Mouse (Mus musculus) left cerebral cortex, postnatal 4 days (tissue): ENCODE results near the gene Pttg1ip. TPM values are rescaled to one million over a fixed set of nuclear protein-coding genes. Genes with fewer than 3 reads are reported as not detected.

ENCODE experiments used
- DNase-seq: peaks from one replicate; pipeline ENCODE4 v3.0.0-alpha.2; 2022
- intact Hi-C: fragments of 180-260 bp; cut with DNase I; formaldehyde crosslinking; loops from one replicate; pipeline ENCODE4 v1.15.1; 2025
- total RNA-seq, 2 experiments: library from RNA; stranded (reverse); gene quantifications; 2 replicates each; pipeline ENCODE4 v1.2.3; 2021

The Pttg1ip gene
- total RNA-seq, 2 experiments from 2014 or later, result 54.7 to 62.7 TPM

DNA sequence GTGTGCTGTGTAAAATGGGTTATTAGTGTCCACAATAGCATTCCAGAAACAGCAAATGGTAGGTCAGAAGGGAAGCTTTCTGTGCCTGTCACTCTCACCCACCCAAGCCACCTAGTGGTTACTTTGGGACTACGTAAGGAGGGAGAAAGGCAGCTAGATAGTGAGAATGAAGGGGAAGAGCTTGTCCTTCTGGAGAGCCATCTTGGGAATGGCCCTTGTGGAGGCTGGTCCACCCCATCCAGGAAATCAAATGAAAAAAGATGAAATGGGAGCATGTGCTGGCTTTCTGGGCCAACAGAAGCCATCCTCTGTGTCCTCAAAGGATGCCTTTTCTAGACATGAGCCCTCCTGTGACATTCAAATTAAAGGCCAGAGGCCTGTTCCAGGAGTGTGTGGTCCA is 23.8 kb downstream of the Pttg1ip start:
- no peak for DNase-seq
- intact Hi-C loops, result no loop called here

GRCm38 (mm10) chr10:77605908-77606826 is 24.6 kb downstream of the Pttg1ip start, which contains the start of the genes Sumo3 and Gm49325:
Gene Sumo3 (plus strand): TSS chr10:77606097.
Gene Gm49325 (plus strand): TSS chr10:77606197.
- intact Hi-C loops, result no loop called here
- DNase-seq, result peak; percentile 96

DNA sequence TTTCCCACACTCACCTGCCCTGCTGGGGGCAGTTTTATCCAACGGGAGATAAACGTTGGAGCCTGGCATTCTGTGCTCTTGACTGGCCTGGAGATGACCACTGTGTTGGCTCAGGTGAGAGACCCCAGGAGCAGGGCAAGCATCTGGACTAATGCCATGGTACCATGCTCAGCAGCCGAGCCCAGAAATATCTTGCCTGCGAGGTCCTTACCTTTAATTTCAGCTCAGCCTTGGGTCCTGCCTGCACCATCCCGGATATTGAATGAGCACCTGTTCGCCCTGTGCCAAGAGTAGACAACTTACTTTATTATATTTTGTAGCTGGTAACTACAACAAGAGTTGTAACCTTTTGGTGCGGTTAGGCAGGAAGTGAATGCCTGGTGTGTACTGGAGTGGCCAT is 25.3 kb downstream of the Pttg1ip start:
- intact Hi-C loops, result no loop called here
- no peak for DNase-seq

DNA sequence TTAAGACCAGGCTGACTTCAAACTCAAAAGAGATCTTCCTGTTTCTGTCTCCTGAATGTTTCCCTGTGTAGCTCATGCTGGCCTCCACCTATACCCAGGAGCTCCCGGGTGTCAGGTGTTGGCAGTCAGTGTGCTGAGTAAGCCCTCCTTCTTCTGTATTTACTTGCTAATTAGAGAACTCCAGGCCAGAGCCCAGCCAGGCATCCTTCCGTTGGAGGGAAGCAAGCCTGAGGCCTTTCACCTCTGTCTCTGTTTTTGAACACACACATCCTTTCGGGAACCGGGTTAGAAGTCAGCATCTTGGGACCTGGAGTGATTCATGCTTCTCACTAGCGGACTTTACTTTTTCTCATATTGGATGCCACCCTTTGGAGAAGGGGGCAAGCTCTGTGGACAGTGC is 25.9 kb downstream of the Pttg1ip start:
- intact Hi-C loops, result no loop called here
- DNase-seq, result no peak

GRCm38 (mm10) chr10:77608589-77608988 is 27.1 kb downstream of the Pttg1ip start:
- intact Hi-C loops, result no loop called here
- no peak for DNase-seq

GRCm38 (mm10) chr10:77610221-77610961 is 28.9 kb downstream of the Pttg1ip start:
- peak; percentile 65 for DNase-seq
- intact Hi-C loops, result no loop called here

- intact Hi-C loops, result no loop called here
- DNase-seq, result no peak
Measured at GRCm38 (mm10) chr10:77613409-77613808, 31.9 kb downstream of the Pttg1ip start.

DNA sequence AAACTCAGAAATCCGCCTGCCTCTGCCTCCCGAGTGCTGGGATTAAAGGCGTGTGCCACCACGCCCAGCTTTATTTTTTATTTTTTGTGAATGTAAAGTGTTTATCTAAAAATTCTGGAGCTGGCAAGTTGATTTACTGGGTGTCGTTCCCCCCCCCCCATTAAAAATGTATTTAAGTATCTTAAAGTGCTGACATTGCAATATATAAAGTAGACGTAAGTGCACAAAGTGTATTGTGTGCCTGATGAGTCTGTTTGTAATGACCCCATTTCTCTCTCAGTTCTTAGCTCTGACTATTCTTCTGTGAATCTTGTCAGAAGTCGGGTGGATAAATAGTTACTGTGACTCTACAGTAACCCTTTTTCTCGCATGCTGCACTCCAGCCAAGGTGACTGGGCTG is 34.1 kb downstream of the Pttg1ip start:
- intact Hi-C loops, result no loop called here
- DNase-seq, result no peak

GRCm38 (mm10) chr10:77616166-77616565 is 34.6 kb downstream of the Pttg1ip start:
- no peak for DNase-seq
- intact Hi-C loops, result no loop called here

GRCm38 (mm10) chr10:77616926-77617325 is 35.4 kb downstream of the Pttg1ip start:
- intact Hi-C loops, result no loop called here
- DNase-seq, result no peak

DNA sequence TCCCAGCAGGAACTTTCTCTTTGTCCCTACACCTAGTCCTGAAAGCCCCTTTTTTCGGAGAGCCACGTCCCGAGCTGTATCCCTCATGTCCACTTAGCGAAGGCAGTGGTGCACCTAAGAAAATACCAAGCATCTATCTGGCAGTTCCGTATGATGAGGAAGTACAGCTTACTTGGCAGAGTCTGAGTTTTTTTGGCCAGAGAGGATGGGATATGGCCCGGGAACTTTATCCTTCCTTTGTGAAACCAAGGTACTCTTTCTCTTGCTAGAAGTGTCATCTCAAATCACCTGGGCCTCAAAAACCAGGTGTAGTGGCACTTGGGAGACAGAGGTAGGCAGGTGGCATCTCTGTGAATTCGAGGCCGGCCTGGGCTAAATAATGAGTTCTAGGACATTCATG is 40.0 kb downstream of the Pttg1ip start:
- intact Hi-C loops, result no loop called here
- no peak for DNase-seq

GRCm38 (mm10) chr10:77622055-77622988 is 40.8 kb downstream of the Pttg1ip start, which contains the start of gene Ube2g2:
Gene Ube2g2 (plus strand): TSS chr10:77622275.
- peak; percentile 93 for DNase-seq
- intact Hi-C loops, result no loop called here

DNA sequence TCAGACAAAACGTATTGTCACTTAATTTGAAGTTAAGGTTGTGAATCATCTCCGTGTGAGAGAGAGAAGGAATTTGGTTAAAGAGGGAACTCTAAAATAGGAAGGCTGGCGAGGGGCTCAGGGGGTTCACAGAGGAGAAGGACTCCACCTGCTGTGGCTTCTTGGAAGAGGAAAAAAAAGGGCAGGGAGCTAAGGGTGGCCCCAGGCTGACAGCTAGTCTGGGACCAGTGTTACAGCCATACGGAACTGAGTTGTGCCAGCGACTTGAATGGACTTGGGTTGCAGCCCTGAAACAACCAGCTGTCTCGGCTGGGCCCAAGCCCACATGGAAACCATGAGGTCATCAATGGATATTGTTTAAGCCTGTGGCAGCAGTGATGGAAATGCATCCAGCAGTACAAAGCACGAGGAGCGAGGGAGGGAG is 41.6 kb downstream of the Pttg1ip start:
- peak; percentile 82 for DNase-seq
- intact Hi-C loops, result no loop called here

- DNase-seq, result no peak
- intact Hi-C loops, result no loop called here
Measured at GRCm38 (mm10) chr10:77623639-77624400, 42.3 kb downstream of the Pttg1ip start.

DNA sequence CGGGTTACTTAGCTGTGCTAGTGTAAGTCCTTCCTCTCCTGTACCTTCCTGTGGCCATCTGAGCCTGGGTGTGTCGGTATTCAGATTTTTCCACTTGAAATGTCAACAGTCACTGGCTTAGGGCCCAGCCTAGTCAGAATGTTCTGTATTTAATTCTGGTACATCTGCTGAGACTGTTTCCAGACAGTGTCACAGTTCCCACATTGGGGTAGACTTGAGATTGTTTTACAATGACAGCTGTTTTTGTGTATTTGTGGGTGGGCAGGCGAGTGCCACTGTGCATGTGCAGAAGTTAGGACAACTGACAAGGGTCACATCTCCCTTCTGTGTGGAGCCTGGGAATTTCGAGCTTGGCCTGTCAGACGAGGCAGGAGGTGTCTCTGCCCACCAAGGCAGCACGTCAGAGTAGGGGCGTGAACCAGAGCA is 43.1 kb downstream of the Pttg1ip start:
- DNase-seq, result no peak

DNA sequence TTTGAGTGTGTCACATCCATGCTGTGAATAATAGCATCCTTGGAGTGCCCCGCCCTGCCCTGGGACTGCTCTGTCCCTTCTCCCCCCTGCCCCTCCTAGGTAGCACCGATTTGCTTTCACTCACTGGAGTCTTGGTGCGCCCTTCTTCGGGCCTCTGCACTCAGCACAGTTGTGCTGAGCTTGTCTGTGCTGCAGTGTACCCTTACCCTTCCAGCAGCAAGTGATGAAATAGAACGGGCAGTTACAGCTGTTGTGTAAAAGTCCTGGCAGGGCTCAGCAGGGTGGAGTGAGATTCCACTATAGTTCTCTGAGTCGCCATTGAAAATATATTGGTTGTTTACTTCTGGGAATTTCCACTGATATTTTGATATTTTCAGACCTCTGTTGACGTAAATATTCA is 44.5 kb downstream of the Pttg1ip start:
- DNase-seq, result no peak

More for the DNA sequence above, 43.1 kb downstream of the Pttg1ip start:
- intact Hi-C loops, result no loop called here

DNA sequence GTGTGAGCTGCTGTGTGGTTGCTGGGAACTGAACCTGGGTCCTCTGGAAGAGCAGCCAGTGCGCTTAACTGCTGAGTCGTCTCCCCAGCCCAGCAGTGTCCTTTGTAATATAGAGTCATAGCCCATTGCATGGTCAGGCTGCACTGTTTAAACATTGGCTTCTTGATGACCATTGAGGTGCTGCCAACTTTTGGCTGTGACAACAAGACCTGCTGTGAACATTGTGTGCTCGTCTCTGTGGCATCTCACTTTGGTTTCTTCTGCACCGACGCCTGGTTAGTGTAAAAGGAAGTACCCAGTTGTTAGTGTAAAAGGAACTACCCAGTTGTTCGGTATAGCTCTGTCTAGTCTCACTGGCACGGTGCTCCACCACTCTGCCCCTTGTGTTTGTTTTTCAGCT is 45.1 kb downstream of the Pttg1ip start:
- no peak for DNase-seq
- intact Hi-C loops, result no loop called here

More for the DNA sequence above, 44.5 kb downstream of the Pttg1ip start:
- intact Hi-C loops, result no loop called here

DNA sequence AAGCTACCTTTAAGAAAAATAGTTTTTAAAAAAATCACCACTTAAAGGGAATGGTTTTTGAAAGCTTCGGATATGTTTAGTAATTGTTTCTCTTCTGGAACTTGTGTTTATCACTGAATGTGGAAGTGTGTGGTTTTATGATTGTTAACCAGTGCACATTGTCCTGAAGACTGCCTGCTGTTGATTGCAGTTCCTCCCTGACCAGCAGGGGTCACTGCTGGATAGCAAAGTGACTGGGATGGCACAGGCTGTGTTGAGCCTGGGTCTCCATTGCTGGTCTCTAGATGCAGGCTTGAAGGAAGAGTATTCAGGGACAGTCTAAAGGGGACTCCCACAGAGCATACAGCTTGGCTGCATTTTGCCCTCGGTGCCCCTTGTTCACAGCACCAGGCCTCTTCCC is 46.0 kb downstream of the Pttg1ip start:
- peak; percentile 82 for DNase-seq
- intact Hi-C loops, result no loop called here

GRCm38 (mm10) chr10:77629163-77629562 is 47.6 kb downstream of the Pttg1ip start:
- no peak for DNase-seq
- intact Hi-C loops, result no loop called here

GRCm38 (mm10) chr10:77629970-77630369 is 48.5 kb downstream of the Pttg1ip start:
- no peak for DNase-seq
- intact Hi-C loops, result loop anchor here (10.0 kb wide), 1 partner anchor 355 kb away; no protein-coding TSS in a partner anchor
